Mouse (Mus musculus): Measurements from ENCODE around the gene Klf8.

The Klf8 gene

GRCm38 (mm10) chrX:153439573-153439972 is 202.3 kb downstream of the Klf8 start:
- DNase-seq (ENCODE audit: low spot score) = no peak

DNA sequence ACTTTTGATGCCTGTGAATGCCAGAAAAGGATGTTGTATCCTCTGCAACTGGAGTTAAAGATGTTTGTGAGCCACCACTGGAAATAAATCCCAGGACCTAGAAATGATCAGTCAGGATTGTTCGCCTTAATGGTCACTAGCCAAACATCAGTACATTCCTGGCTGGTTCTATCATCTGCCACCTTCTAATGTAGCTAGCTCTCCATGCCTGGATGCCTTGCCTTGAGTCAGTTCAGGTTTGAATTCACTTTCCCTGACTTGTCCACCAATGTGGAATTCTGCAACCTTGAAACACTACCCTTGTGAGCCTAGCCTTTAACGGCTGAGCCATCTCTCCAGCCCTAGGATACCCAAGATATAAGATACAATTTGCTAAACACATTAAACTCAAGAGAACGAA is 202.8 kb downstream of the Klf8 start:
- DNase-seq (ENCODE audit: low spot score) = no peak
